Mouse (Mus musculus) limb, embryonic 14.5 days (tissue): ENCODE data around the gene S100a4. TPM values are rescaled to one million over a fixed set of nuclear protein-coding genes. Genes with fewer than 3 reads are reported as not detected.

Experiments
- ATAC-seq: fragments of 200-750 bp; cut with Nextera tagmentation; 2 replicates; pipeline ENCODE4 v1.8.0; 2017; ENCODE audit warnings: low read depth, moderate number of reproducible peaks, moderate TSS enrichment; ENCODE audit not compliant: low FRiP score
- DNase-seq: peaks from one replicate; pipeline ENCODE4 v3.0.0-alpha.2; 2015; ENCODE audit warnings: low spot score
- H3K27ac ChIP-seq: fragments of 300-500 bp; sonication (generic); replicated peaks from 2 replicates; pipeline ENCODE4 v1.5.1; 2014; ENCODE audit warnings: low read depth, mild to moderate bottlenecking, low read length, moderate library complexity, mixed read lengths
- H3K27me3 ChIP-seq: fragments of 300-500 bp; sonication (generic); 2 replicates; pipeline ENCODE4 v1.6.1; 2014; ENCODE audit warnings: low read length, mixed read lengths; ENCODE audit not compliant: control insufficient read depth, insufficient read depth
- H3K36me3 ChIP-seq: fragments of 300-500 bp; sonication (generic); 2 replicates; pipeline ENCODE4 v1.6.1; 2014; ENCODE audit warnings: mild to moderate bottlenecking, low read length, moderate library complexity, mixed read lengths; ENCODE audit not compliant: control insufficient read depth, insufficient read depth
- H3K4me1 ChIP-seq: fragments of 300-500 bp; sonication (generic); 2 replicates; pipeline ENCODE4 v1.6.1; 2014; ENCODE audit warnings: antibody characterized with exemption, low read length, mixed read lengths; ENCODE audit not compliant: control insufficient read depth, insufficient read depth
- H3K4me2 ChIP-seq: fragments of 300-500 bp; sonication (generic); replicated peaks from 2 replicates; pipeline ENCODE4 v1.6.1; 2014; ENCODE audit warnings: low read depth, mild to moderate bottlenecking, low read length, moderate library complexity; ENCODE audit not compliant: severe bottlenecking
- H3K4me3 ChIP-seq: fragments of 300-500 bp; sonication (generic); replicated peaks from 2 replicates; pipeline ENCODE4 v1.5.1; 2014; ENCODE audit warnings: low read length
- H3K9ac ChIP-seq: fragments of 300-500 bp; sonication (generic); 2 replicates; pipeline ENCODE4 v1.6.1; 2014; ENCODE audit warnings: mild to moderate bottlenecking, low read depth, low read length, moderate library complexity; ENCODE audit not compliant: severe bottlenecking
- H3K9me3 ChIP-seq: fragments of 300-500 bp; sonication (generic); 2 replicates; pipeline ENCODE4 v1.6.1; 2016; ENCODE audit warnings: low read length; ENCODE audit not compliant: control insufficient read depth
- POLR2A ChIP-seq: fragments of 200-500 bp; IDR thresholded peaks from 2 replicates; pipeline ENCODE4 v1.8.0; 2012; ENCODE audit warnings: inconsistent platforms, mild to moderate bottlenecking, moderate library complexity, borderline replicate concordance; ENCODE audit not compliant: insufficient read depth, insufficient read length; ENCODE audit errors: extremely low read depth
- WGBS: fragments of 180-500 bp; shearing (Covaris S2); extraction: QIAGEN DNeasy Blood & Tissue Kit; methylation state at CpG from one replicate; pipeline ENCODE4 v1.1.7; 2014; 5-methylcytosine and 5-hydroxymethylcytosine counted together
- polyA plus RNA-seq, 2 experiments: library from polyadenylated mRNA; depleted of rRNA in 1 of 2; stranded (reverse) in 1 of 2; unstranded in 1 of 2; fragments of >200 nt; fragmentation: Nextera tagmentation in 1 of 2; extraction: Ambion mirVana in 1 of 2; gene quantifications; 2 replicates each; pipeline versions ENCODE4 v1.2.1 to v1.2.3; 2012 to 2014

Gene S100a4
- polyA plus RNA-seq, 2 experiments = 18.0 to 26.2 TPM

DNA sequence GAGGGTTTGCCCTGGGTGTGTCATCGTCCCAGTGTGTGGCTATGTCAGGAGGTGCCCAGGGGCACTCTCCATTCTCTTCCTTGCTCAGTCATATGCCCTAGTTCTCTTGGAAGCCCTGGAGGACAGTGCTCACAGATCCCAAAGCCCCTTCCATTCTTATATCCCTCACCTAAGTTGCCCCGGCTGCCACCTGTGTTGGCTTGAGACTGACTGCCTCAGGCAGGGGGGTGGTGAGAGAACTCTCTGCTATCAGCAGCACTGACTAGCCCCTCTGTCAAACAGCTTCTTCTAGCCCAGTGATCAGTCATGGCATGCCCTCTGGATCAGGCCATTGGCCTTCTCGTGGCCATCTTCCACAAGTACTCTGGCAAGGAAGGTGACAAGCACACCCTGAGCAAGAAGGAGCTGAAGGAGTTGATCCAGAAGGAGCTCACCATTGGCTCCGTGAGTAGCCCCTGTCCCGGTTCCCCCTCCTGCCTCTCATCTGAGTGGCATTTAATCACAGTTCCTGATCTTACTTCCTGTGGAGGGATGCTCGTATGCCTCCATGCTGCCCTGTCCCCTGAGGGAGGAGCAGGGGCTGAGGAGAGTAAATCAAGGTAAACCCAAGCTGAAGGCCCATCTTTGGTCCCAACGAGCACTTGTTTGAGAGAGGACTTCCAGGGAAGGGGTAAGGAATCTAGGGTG lies 10.0 kb downstream of the S100a4 start:
- Histone ChIP-seq H3K27ac (no peak overlapping the region), H3K4me3 (peak overlapping the region; percentile 31), H3K9ac (peak overlapping the region; percentile 56), H3K27me3 (no peaks in the 10 kb centered on the region), H3K4me2 (peak overlapping the region; percentile 57), H3K4me1 (peaks cover 24% of the 10 kb centered on the region; the same call in 1 of the 2 replicates), H3K9me3 (no peaks in the 10 kb centered on the region), H3K36me3 (no peaks in the 10 kb centered on the region)
- ATAC-seq = no peak
- no peak for TF ChIP-seq POLR2A
- DNase-seq = no peak
- WGBS = 64% methylated on average over 7 of the region's 7 CpGs

- no peak for DNase-seq
- no peak overlapping the region for H3K9ac ChIP-seq
- no peaks in the 10 kb centered on the region for H3K27me3 ChIP-seq
- 88% methylated on average over 6 of the region's 6 CpGs for WGBS
- no peak for TF ChIP-seq POLR2A
- peaks cover 24% of the 10 kb centered on the region; the same call in 1 of the 2 replicates for H3K4me1 ChIP-seq
- H3K9me3 ChIP-seq = no peaks in the 10 kb centered on the region
- H3K4me3 ChIP-seq = no peak overlapping the region
- H3K4me2 ChIP-seq = no peak overlapping the region; the same call in 1 of the 2 replicates
- no peak overlapping the region for H3K27ac ChIP-seq
- no peaks in the 10 kb centered on the region for H3K36me3 ChIP-seq
- ATAC-seq = no peak
Observed at GRCm38 (mm10) chr3:90614148-90614530, 10.6 kb downstream of the S100a4 start.

DNA sequence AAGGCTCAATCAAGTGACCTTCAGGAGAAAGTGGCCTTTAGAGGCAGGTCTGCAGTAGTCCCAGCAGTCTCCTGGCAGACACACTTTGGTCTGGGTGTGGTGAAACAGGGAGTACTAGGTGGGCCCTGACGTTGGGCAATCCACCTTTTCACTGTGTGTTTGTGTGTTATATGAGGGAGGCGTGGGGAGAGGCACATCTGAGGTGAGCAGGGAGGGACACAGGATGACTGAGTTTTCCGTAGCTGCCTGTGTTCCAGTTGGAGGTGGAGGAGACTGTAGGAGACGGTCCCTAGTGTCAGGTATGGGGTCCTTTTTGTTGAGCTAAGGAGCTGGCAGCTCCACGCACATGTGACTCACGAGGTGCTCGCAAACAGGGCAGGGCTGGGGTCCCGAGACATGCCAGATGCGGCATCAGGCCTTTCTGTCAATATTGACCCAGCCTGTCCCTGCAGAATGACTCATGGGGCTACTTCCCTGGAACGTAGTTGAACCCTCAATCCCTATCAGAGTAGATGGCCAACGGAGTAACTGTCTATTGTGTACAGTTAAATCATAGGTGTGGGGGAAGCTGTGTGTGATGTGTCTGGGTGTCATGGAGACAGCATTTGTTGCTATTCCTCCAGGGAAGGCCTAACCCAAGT lies 11.2 kb downstream of the S100a4 start:
- Histone ChIP-seq H3K4me3 (no peak overlapping the region), H3K27me3 (no peaks in the 10 kb centered on the region), H3K9me3 (no peaks in the 10 kb centered on the region), H3K27ac (no peak overlapping the region), H3K36me3 (no peaks in the 10 kb centered on the region), H3K9ac (no peak overlapping the region), H3K4me2 (no peak overlapping the region; the same call in 1 of the 2 replicates), H3K4me1 (peaks cover 24% of the 10 kb centered on the region; the same call in 1 of the 2 replicates)
- no peak for DNase-seq
- TF ChIP-seq POLR2A = no peak
- no peak for ATAC-seq
- WGBS = 74% methylated on average over 11 of the region's 11 CpGs

GRCm38 (mm10) chr3:90615415-90615814 lies 11.8 kb downstream of the S100a4 start:
- Histone ChIP-seq H3K4me2 (peak overlapping the region; percentile 9; the same call in 1 of the 2 replicates), H3K36me3 (no peaks in the 10 kb centered on the region), H3K9ac (no peak overlapping the region), H3K27ac (no peak overlapping the region), H3K4me1 (peaks cover 24% of the 10 kb centered on the region; the same call in 1 of the 2 replicates), H3K27me3 (no peaks in the 10 kb centered on the region), H3K4me3 (no peak overlapping the region), H3K9me3 (no peaks in the 10 kb centered on the region)
- DNase-seq (peak; percentile 77), ATAC-seq (peak; percentile 86)
- 5% methylated on average over 7 of the region's 7 CpGs for WGBS
- TF ChIP-seq POLR2A = no peak

DNA sequence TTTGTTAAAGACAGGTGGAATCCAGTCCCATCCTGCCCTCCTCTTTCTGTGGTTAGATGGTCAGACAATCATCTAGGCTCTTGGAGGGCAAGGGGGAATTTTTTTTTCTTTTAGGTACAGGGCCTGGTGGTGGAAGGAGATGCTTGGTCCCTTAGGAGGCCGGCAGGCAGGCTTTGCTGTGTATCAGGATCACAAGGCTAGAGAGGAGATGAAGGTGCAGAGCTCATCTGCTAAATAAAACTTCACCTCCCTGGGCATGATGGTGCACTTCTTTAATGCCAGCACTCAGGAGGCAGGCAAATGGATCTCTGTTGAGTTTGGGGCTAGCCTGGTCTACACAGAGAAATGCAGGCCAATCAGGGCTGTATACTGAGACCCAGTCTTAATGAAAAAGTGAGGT lies 12.3 kb downstream of the S100a4 start:
- TF ChIP-seq POLR2A = no peak
- H3K9ac ChIP-seq = no peak overlapping the region
- H3K27ac ChIP-seq = no peak overlapping the region
- no peaks in the 10 kb centered on the region for H3K36me3 ChIP-seq
- no peak overlapping the region for H3K4me3 ChIP-seq
- ATAC-seq = no peak
- H3K4me1 ChIP-seq = peaks cover 24% of the 10 kb centered on the region; the same call in 1 of the 2 replicates
- no peak for DNase-seq
- no peaks in the 10 kb centered on the region for H3K9me3 ChIP-seq
- no peak overlapping the region; the same call in 1 of the 2 replicates for H3K4me2 ChIP-seq
- 69% methylated on average over 1 of the region's 1 CpGs for whole genome bisulfite sequencing
- H3K27me3 ChIP-seq = no peaks in the 10 kb centered on the region
